Mouse (Mus musculus): ENCODE results near the gene Wfdc13. TPM values are rescaled to one million over a fixed set of nuclear protein-coding genes. Genes with fewer than 3 reads are reported as not detected.

The Wfdc13 gene
- polyA plus RNA-seq (2012; rRNA removed): not detected in 2 replicates

GRCm38 (mm10) chr2:164684807-164685206, at the start of gene Wfdc13:
Wfdc13 (plus strand) TSS chr2:164685107.
- no peak for DNase-seq
- Histone ChIP-seq H3K36me3 (ENCODE audit: control insufficient read depth, insufficient read depth, low read length) (no peaks in the 10 kb centered on the region), H3K4me3 (ENCODE audit: control insufficient read depth, insufficient read depth, low read length) (no peak within 1 kb of the TSS), H3K27me3 (ENCODE audit: control insufficient read depth, insufficient read depth, low read length) (no peaks in the 10 kb centered on the region), H3K27ac (ENCODE audit: control insufficient read depth, insufficient read depth, low read length) (no peak within 1 kb of the TSS), H3K4me1 (replicated peaks; ENCODE audit: control insufficient read depth, insufficient read depth, low read length) (peaks cover 8% of the 10 kb centered on the region)
- 68% methylated on average over 3 of the region's 3 CpGs for WGBS
- TF ChIP-seq POLR2A (IDR thresholded peaks at IDR 0.05; ENCODE audit: control insufficient read depth, extremely low read depth, insufficient read depth, low read length, poor library complexity) (no peak), CTCF (IDR thresholded peaks at IDR 0.05; ENCODE audit: borderline replicate concordance, control insufficient read depth, extremely low read depth, insufficient read depth, low read length, poor library complexity) (no peak)

GRCm38 (mm10) chr2:164635266-164635665, 49.6 kb upstream of the Wfdc13 start:
- no peak overlapping the region for H3K4me3 ChIP-seq (ENCODE audit: control insufficient read depth, insufficient read depth, low read length)
- H3K36me3 ChIP-seq (ENCODE audit: control insufficient read depth, insufficient read depth, low read length): no peaks in the 10 kb centered on the region
- no peaks in the 10 kb centered on the region; the same call in 1 of the 2 replicates for H3K27me3 ChIP-seq (ENCODE audit: control insufficient read depth, insufficient read depth, low read length)
- TF ChIP-seq POLR2A (IDR thresholded peaks at IDR 0.05; ENCODE audit: control insufficient read depth, extremely low read depth, insufficient read depth, low read length, poor library complexity): no peak
- TF ChIP-seq CTCF (IDR thresholded peaks at IDR 0.05; ENCODE audit: borderline replicate concordance, control insufficient read depth, extremely low read depth, insufficient read depth, low read length, poor library complexity): no peak
- no peak overlapping the region for H3K27ac ChIP-seq (ENCODE audit: control insufficient read depth, insufficient read depth, low read length)
- DNase-seq: no peak
- WGBS: 93% methylated on average over 9 of the region's 9 CpGs
- H3K4me1 ChIP-seq (replicated peaks; ENCODE audit: control insufficient read depth, insufficient read depth, low read length): no peaks in the 10 kb centered on the region

GRCm38 (mm10) chr2:164638696-164639095, 46.2 kb upstream of the Wfdc13 start, which contains the start of gene Wfdc16:
Wfdc16 (minus strand) TSS chr2:164638796.
- Histone ChIP-seq H3K4me3 (ENCODE audit: control insufficient read depth, insufficient read depth, low read length) (no peak within 1 kb of the TSS), H3K27ac (ENCODE audit: control insufficient read depth, insufficient read depth, low read length) (no peak within 1 kb of the TSS), H3K4me1 (replicated peaks; ENCODE audit: control insufficient read depth, insufficient read depth, low read length) (no peaks in the 10 kb centered on the region), H3K27me3 (ENCODE audit: control insufficient read depth, insufficient read depth, low read length) (no peaks in the 10 kb centered on the region; the same call in 1 of the 2 replicates), H3K36me3 (ENCODE audit: control insufficient read depth, insufficient read depth, low read length) (no peaks in the 10 kb centered on the region)
- DNase-seq: no peak
- TF ChIP-seq POLR2A (IDR thresholded peaks at IDR 0.05; ENCODE audit: control insufficient read depth, extremely low read depth, insufficient read depth, low read length, poor library complexity) (no peak), CTCF (IDR thresholded peaks at IDR 0.05; ENCODE audit: borderline replicate concordance, control insufficient read depth, extremely low read depth, insufficient read depth, low read length, poor library complexity) (no peak)
- 99% methylated on average over 3 of the region's 3 CpGs for WGBS

- Histone ChIP-seq H3K27me3 (ENCODE audit: control insufficient read depth, insufficient read depth, low read length) (no peaks in the 10 kb centered on the region; the same call in 1 of the 2 replicates), H3K36me3 (ENCODE audit: control insufficient read depth, insufficient read depth, low read length) (no peaks in the 10 kb centered on the region), H3K4me3 (ENCODE audit: control insufficient read depth, insufficient read depth, low read length) (no peak overlapping the region), H3K27ac (ENCODE audit: control insufficient read depth, insufficient read depth, low read length) (no peak overlapping the region; the same call in 1 of the 2 replicates), H3K4me1 (replicated peaks; ENCODE audit: control insufficient read depth, insufficient read depth, low read length) (no peaks in the 10 kb centered on the region)
- no peak for DNase-seq
- WGBS: 14% methylated on average over 7 of the region's 7 CpGs
- no peak for TF ChIP-seq POLR2A (IDR thresholded peaks at IDR 0.05; ENCODE audit: control insufficient read depth, extremely low read depth, insufficient read depth, low read length, poor library complexity)
- no peak for TF ChIP-seq CTCF (IDR thresholded peaks at IDR 0.05; ENCODE audit: borderline replicate concordance, control insufficient read depth, extremely low read depth, insufficient read depth, low read length, poor library complexity)
Observed at GRCm38 (mm10) chr2:164641129-164641528, 43.8 kb upstream of the Wfdc13 start.

- no peak overlapping the region for H3K4me3 ChIP-seq (ENCODE audit: control insufficient read depth, insufficient read depth, low read length)
- TF ChIP-seq CTCF (IDR thresholded peaks at IDR 0.05; ENCODE audit: borderline replicate concordance, control insufficient read depth, extremely low read depth, insufficient read depth, low read length, poor library complexity) (no peak), POLR2A (IDR thresholded peaks at IDR 0.05; ENCODE audit: control insufficient read depth, extremely low read depth, insufficient read depth, low read length, poor library complexity) (no peak)
- no peaks in the 10 kb centered on the region for H3K36me3 ChIP-seq (ENCODE audit: control insufficient read depth, insufficient read depth, low read length)
- no peak overlapping the region for H3K27ac ChIP-seq (ENCODE audit: control insufficient read depth, insufficient read depth, low read length)
- no peak for DNase-seq
- H3K27me3 ChIP-seq (ENCODE audit: control insufficient read depth, insufficient read depth, low read length): no peaks in the 10 kb centered on the region; the same call in 1 of the 2 replicates
- 91% methylated on average over 13 of the region's 13 CpGs for WGBS
- H3K4me1 ChIP-seq (replicated peaks; ENCODE audit: control insufficient read depth, insufficient read depth, low read length): no peaks in the 10 kb centered on the region
Observed at GRCm38 (mm10) chr2:164641881-164642673, 42.8 kb upstream of the Wfdc13 start.

- TF ChIP-seq CTCF (IDR thresholded peaks at IDR 0.05; ENCODE audit: borderline replicate concordance, control insufficient read depth, extremely low read depth, insufficient read depth, low read length, poor library complexity) (peak; percentile 75; the same call in 1 of the 2 replicates), POLR2A (IDR thresholded peaks at IDR 0.05; ENCODE audit: control insufficient read depth, extremely low read depth, insufficient read depth, low read length, poor library complexity) (no peak)
- Histone ChIP-seq H3K27ac (ENCODE audit: control insufficient read depth, insufficient read depth, low read length) (no peak within 1 kb of the TSS), H3K27me3 (ENCODE audit: control insufficient read depth, insufficient read depth, low read length) (no peaks in the 10 kb centered on the region), H3K36me3 (ENCODE audit: control insufficient read depth, insufficient read depth, low read length) (no peaks in the 10 kb centered on the region), H3K4me1 (replicated peaks; ENCODE audit: control insufficient read depth, insufficient read depth, low read length) (no peaks in the 10 kb centered on the region), H3K4me3 (ENCODE audit: control insufficient read depth, insufficient read depth, low read length) (no peak within 1 kb of the TSS)
- DNase-seq: peak; percentile 58
- WGBS: 17% methylated on average over 11 of the region's 11 CpGs
Observed at GRCm38 (mm10) chr2:164655858-164656257, 29.0 kb upstream of the Wfdc13 start, which contains the start of gene Wfdc10. Wfdc10 (plus strand) TSS chr2:164656046.
